Mouse (Mus musculus): ENCODE measurements around the gene Banf1.
A peak's percentile ranks its signal among the peaks of the same experiment; 100 is the strongest.
"Not testable (repeated sequence)": the region's sequence is repeated elsewhere in the genome, so short reads cannot be mapped to it uniquely, and the experiment has no call there.

Gene Banf1

DNA sequence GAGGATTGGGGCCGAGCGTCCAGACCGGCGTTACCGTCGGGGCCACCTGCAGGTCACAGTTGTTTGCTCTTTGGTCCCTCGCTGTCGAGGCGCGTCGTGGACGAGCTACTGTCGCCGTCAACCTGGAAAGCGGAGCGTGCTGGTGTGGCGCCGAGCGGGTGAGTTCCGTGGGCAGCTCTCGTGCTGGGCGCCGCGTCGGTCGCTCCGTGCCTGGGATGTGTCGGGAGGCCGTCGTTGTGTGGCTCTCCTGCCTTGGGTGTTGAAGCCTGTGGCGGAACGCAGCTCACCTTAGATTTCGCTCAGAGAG is at the start of gene Banf1:
TSS of gene Banf1 (minus strand) at position 116 of the 307 bp plus-strand sequence.
- DNase-seq (ENCODE audit: low read depth): no peak

DNA sequence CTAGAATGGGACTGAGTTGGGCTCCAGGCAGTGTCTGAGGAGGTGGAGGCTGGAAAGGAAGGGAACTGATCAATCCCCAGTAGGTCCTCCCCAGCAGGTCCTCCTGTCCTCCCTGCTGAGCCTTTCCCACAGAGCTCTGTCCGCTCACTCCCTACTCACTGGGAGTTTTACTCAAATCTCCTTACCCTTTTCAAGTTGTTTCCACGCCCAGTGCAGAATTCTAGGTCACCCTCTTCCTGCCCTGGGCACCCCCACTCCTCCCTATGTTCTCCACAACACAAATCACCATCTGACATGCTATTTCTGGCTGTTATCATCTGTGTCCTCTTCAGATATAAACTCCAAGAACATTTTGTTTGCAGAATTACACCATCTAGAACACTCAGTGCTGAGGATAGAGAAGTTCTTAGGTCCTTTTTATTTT is 47.6 kb upstream of the Banf1 start:
- no peak for DNase-seq (ENCODE audit: low read depth)

DNA sequence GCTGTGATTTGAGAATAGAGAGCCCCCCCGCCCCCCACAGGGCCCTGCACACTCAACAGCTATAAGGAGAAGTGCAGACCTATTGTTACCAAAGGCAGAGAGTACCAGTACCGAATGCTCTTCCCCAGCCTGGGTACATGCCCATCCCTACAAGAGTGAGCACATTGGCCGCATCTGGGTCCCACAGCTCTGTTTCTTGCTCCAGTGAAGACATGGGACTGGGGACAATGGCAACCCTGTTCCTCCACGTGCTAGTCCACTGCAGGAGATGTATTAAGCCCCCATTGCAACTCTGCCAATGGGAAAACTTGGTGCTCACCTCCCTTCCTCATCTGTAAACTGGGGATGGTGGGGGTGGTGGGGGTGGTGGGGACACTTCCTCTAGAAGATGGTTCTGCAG is 46.9 kb upstream of the Banf1 start:
- no peak for DNase-seq (ENCODE audit: low read depth)

DNA sequence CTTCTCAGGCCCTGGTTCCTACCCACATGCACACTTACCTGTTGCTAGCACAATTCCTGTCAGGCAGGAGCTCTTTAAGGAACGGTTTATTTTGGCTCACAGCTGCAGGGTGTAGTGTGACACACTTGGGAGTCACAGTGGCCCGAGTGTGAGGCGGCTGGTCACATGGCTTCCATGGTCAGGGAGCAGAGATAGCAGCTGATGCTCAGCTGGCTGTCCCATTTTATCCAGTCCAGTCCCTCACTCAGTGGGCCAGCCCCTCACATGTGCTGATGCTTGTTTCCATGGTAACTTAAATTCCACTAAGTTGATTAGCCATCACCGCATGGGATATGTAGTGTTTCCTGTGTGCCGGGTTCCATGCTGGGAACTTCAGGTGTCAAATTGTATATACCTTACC is 45.0 kb upstream of the Banf1 start:
- no peak for DNase-seq (ENCODE audit: low read depth)

DNA sequence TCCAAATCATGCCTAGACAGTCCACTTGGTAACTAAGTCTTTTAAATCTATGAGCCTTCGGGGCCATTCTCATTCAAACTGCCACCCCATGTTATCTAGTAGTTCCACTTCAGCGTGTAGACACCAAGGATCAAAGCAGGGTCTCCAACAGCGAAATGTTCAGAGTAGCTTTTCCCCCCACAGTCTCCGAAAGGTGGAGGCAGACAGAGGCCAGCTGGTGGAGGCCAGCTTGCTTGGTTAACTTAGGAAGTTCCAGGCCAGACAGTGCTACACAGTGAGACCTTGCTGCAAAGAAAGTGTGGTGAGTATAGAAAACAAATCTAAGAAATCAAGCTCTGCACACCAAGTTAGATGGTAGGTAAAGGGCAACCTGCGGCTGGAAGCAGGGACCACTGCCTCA is 43.7 kb upstream of the Banf1 start:
- no peak for DNase-seq (ENCODE audit: low read depth)

DNA sequence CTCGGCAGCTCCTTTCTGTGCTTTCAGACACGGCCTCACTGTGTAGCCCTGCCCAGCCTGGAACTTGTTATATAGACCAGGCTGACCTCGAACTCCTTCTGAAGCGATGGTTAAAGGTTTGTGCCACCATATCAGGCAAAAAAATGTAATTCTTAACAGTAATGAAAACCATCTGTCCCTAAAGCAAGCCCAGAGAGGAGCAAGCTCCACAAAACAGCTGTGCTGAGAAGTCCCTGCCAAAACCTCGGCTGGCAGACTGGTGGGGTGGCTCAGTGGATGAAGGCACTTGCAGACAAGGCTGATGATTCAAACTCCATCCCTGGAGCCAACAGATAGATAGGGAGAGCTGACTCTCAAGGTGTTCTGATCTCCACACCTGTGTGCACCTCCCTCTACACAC is 42.1 kb upstream of the Banf1 start:
- DNase-seq (ENCODE audit: low read depth): no peak

DNA sequence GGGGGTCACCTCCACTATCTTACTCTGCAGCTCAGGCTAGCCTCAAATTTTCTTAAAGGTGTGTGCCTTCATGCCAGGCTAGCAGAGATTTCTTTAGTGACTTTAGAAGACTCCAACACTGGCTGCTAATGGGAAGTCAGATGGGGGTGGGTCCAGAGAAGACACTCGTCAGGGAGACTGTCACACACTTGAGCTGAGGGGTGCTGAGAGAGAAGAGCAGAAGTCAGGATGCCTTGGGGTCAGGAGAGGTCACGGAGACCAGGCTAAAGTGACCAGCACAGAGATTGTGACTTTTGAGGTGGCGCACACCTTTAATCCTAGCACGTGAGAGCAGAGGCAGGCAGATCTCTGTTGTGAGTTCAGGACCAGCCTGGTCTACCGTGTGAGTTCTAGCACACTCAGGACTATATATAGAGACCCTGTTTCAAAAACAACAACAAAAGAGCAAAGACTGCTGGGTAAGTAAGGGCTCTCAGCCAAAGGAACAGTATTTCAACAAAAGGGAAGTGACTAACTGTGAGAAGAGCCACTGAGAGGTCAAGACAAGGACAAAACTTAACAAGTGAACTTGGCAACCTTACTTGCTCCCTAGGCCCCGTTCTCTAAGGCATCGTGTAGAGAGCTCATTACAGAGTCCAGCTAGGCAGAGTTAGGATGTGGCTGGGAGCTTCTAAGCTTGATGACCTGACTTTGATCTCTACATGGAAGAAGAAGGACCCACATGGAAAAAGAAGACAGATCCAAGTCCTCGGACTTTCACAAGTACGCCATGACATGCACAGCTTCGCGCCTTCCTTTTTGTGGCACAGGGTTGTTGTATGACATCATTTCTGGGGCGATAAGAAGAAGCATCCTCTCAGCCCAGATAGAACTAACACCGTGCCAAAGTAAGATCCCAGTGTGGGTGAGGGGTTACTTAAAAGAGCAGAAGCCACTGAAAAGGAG is 41.4 kb upstream of the Banf1 start:
- DNase-seq (ENCODE audit: low read depth): no peak

GRCm38 (mm10) chr19:5407133-5407532 is 40.2 kb upstream of the Banf1 start:
- no peak for DNase-seq (ENCODE audit: low read depth)

DNA sequence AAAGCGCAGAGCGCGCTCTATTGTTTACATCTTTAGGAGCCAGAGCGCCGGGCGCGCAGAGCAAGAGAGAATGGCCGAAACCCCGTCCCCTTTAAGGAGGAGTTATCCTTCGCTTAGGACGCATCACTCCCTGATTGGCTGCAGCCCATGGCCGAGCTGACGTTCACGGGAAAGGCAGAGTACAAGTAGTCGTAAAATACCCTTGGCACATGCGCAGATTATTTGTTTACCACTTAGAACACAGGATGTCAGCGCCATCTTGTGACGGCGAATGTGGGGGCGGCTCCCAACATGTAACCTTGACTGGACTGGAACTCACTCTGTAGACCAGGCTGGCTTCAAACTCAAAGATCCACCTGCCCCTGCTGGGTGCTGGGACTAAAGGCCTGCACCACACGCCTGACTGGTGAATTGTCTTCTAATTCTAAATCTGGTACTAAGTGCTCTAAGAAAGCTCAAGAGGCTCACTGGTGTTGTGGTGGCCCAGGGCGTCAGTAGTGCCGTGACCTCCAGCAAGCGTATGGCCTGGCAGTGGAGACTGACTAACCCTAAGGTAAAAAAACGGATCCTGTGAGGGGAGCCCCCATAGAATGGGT is 39.7 kb upstream of the Banf1 start:
- not testable (repeated sequence) for DNase-seq (ENCODE audit: low read depth)

DNA sequence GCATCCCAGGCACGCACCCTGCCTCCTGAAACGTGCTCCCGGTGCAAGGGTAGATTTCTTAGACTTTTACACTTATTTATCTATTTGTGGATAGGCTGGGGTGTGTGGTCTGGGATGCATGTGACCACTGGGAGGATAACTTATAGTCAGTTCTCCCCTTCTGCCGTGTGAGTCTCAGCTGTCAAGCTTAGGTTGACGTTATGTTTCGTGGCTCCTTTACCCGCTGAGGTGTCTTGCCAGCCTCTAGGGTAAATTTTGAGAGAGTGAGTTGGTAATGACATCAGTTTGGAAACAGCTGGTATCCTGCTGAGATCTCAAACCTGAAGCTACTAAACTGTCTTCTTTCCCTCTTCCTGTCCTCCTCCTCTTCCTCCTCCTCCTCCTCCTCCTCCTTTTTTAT is 39.0 kb upstream of the Banf1 start:
- no peak for DNase-seq (ENCODE audit: low read depth)

DNA sequence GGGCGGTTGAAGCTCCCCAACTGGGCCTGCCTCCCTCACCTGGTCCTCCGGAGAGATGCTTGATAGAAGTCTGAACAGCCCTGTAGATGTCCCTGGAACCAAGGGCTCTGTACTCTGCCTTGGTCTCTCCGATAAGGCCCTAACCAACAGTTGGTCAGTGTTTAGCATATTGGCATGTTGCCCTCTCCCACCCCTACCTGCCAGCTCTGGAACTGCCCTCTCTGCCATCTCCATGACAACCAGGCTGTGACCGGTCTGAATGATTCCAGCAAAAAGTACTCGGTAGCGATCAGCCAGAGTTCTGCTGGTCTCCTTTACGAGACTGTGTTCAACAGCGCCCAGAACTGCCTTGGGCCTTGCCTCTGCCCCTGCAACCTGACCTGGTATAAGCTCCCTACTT is 35.3 kb upstream of the Banf1 start, which contains the start of gene Tsga10ip:
TSS of gene Tsga10ip (minus strand) at position 234 of the 400 bp plus-strand sequence.
- DNase-seq (ENCODE audit: low read depth): no peak

GRCm38 (mm10) chr19:5401073-5401472 is 34.1 kb upstream of the Banf1 start:
- DNase-seq (ENCODE audit: low read depth): not testable (repeated sequence)

DNA sequence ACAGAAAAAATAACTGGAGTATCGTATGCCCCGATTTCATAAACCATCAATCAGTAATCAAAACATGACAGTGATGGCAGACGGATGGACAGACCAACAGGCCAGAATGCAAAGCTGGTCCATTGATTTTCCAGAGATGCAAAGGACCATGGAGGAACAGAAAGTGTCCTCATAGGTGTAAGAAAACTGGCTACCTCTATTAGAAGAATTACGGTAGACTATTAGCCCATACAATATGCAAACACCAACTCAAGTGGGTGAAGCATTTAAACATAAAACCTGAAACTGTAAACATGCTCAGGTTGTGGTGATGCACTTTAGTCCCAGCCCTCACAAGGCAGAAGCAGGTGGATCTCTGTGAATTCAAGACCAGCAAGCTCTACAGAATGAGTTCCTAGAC is 28.4 kb upstream of the Banf1 start:
- DNase-seq (ENCODE audit: low read depth): no peak

DNA sequence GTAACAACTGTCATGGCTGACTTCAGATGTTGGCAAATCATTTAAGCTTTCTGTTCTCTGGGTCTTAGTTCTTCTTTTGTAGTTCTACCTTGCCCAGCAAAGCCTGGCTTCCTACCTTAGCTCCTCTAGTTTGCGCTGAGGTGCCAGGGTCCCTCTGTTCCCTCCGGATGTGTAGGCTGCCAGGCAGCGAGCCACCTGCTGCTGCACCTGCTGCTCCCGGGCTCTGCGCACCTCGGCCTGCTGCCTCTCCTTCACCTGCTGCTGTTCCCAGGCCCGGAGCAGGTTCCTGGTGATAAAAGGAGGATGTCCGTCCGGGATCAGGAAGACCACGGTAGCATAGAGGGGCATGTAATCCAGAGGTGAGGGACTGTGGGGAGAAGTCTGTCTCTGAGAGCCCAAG is 27.2 kb upstream of the Banf1 start:
- DNase-seq (ENCODE audit: low read depth): no peak

DNA sequence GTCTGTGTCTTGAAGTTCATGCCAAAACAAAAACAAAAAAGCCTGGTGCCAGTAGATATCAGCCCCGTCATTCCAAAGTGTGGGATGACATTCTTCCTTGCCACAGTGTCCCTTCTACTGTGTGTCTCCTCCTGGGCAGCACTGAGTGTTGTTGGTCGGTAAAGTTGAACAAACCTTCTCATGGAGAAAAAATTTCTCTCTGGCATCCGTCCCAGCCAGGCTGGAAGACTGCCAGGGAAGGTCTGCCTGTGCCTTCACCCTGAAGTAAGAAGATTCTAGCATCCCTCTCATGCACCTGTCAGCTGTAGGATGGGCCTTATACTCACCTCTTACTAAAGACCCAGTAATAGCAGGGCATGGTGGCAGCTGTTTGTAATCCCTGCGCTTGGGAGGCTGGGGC is 25.9 kb upstream of the Banf1 start:
- DNase-seq (ENCODE audit: low read depth): no peak

DNA sequence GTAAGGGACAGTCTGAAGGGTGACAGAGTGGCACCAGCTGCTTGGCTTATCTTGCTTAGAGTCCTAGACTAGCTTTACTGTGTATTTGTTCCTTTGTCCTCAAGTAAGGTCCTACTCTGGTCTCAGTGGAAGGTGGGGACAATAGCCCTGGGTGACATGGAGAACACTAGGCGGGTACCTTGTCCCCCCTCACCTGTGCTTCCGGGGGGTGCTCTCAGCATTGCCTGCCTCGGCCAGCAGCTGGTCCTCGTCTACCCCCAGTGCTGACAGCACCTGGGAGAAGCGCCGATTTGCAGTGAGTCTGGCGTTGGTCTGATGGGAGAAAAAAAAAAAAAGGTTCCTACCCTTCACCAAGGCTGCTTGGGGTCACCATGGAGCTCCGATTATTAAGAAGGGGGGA is 23.4 kb upstream of the Banf1 start:
- no peak for DNase-seq (ENCODE audit: low read depth)

GRCm38 (mm10) chr19:5389647-5390046 is 22.7 kb upstream of the Banf1 start:
- DNase-seq (ENCODE audit: low read depth): no peak

- DNase-seq (ENCODE audit: low read depth): peak; percentile 90
Observed at GRCm38 (mm10) chr19:5388588-5389242, 21.7 kb upstream of the Banf1 start, which contains the start of gene Sart1. Gene Sart1, minus strand, starts transcription at chr19:5388703.

GRCm38 (mm10) chr19:5388011-5388441 is 21.1 kb upstream of the Banf1 start:
- DNase-seq (ENCODE audit: low read depth): no peak

- DNase-seq (ENCODE audit: low read depth): no peak
Observed at GRCm38 (mm10) chr19:5384715-5385114, 17.7 kb upstream of the Banf1 start.

- no peak for DNase-seq (ENCODE audit: low read depth)
Observed at GRCm38 (mm10) chr19:5383326-5383725, 16.4 kb upstream of the Banf1 start.

DNA sequence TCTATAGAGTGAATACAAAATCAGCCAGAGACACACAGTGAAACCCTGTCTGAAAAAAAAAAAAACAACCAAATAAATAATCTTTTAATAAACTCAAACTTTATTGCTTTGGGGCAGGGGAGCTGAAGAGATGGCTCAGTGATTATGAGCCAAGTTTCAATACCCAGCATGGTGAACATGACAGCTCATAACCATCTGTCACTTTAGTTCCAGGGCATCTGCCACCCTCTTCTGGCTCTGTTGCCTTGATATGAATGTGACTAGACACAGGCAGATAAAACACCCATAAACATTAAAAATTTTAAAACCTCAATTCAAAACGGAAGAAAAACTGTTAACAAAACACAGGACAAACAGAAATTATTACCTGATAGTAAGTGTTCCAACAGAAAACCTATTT is 10.5 kb upstream of the Banf1 start:
- DNase-seq (ENCODE audit: low read depth): no peak

DNA sequence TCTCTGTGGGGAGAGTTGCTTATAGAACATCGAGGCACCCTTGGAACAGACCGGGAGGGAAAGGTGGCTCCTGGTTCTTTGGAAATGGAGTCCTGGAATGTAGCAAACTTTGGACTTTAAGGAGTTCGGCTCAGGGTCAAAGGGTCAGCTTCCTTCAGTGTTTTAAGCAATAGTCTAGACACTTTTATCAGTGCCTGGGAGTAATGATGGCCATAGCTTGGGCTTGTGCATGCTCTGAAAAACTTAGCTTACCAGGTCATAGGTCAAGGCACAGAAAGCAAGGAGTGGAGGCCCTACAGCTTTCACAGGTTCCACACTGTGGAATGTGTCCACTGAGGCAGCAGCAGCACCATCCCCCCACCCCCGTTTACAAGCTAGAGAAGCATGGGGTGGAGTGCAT is 7.8 kb upstream of the Banf1 start:
- no peak for DNase-seq (ENCODE audit: low read depth)
